Mouse (Mus musculus) hindbrain, embryonic 10.5 days (tissue): ENCODE data around the gene Vpreb2. TPM values are rescaled to one million over a fixed set of nuclear protein-coding genes. Genes with fewer than 3 reads are reported as not detected.
A peak's percentile ranks its signal among the peaks of the same experiment; 100 is the strongest.
"Not testable (repeated sequence)": the region's sequence is repeated elsewhere in the genome, so short reads cannot be mapped to it uniquely, and the experiment has no call there.

Experiments used
- DNase-seq: peaks from one replicate; pipeline ENCODE4 v3.0.0-alpha.2; 2017; ENCODE audit warnings: low spot score
- H3K27ac ChIP-seq: fragments of 300-500 bp; sonication (generic); 2 replicates; pipeline ENCODE4 v1.5.1; 2016; ENCODE audit warnings: mild to moderate bottlenecking, moderate library complexity
- H3K27me3 ChIP-seq: fragments of 300-500 bp; sonication (generic); 2 replicates; pipeline ENCODE4 v1.6.1; 2016; ENCODE audit warnings: mild to moderate bottlenecking; ENCODE audit not compliant: poor library complexity, insufficient read depth, severe bottlenecking
- H3K36me3 ChIP-seq: fragments of 300-500 bp; sonication (generic); 2 replicates; pipeline ENCODE4 v1.6.1; 2016; ENCODE audit warnings: mild to moderate bottlenecking, moderate library complexity
- H3K4me1 ChIP-seq: fragments of 300-500 bp; sonication (generic); replicated peaks from 2 replicates; pipeline ENCODE4 v1.6.1; 2016; ENCODE audit warnings: mild to moderate bottlenecking
- H3K4me3 ChIP-seq: fragments of 300-500 bp; sonication (generic); 2 replicates; pipeline ENCODE4 v1.5.1; 2016; ENCODE audit warnings: mild to moderate bottlenecking, moderate library complexity
- H3K9me3 ChIP-seq: fragments of 300-500 bp; sonication (generic); 2 replicates; pipeline ENCODE4 v1.6.1; 2016; ENCODE audit warnings: mild to moderate bottlenecking, moderate library complexity
- WGBS: fragments of 180-500 bp; shearing (Covaris S2); methylation state at CpG from one replicate; pipeline ENCODE4 v1.1.7; 2016; 5-methylcytosine and 5-hydroxymethylcytosine counted together
- polyA plus RNA-seq: library from polyadenylated mRNA; unstranded; fragments of >200 nt; fragmentation: Nextera tagmentation; extraction: Ambion mirVana; gene quantifications from 2 replicates; pipeline ENCODE4 v1.2.1, GENCODE M21; 2016

Gene Vpreb2
- polyA plus RNA-seq, 1 experiment from 2014 or later: not detected

DNA sequence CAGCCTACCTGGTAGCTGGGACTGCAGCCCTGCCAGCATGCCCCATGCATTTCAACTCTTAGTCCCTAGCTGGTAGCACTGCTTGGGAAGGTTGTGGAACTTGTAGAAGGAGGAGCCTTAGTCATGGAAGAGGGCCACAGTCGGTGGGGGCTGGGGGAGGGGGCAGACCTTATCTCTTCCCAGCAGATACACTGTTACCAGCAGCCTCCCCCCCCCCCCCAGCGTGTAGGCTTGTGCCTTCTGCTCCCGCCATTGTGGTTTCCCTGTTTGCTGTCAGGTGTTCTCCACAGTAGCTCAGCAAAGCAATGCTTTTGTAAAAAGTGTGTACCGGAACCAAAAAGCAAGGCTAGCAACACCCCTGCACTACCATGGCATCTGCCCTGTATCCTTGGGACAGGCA lies 28.6 kb upstream of the Vpreb2 start:
- Histone ChIP-seq H3K9me3 (no peaks in the 10 kb centered on the region), H3K4me1 (peaks cover 17% of the 10 kb centered on the region), H3K4me3 (no peak overlapping the region), H3K27me3 (no peaks in the 10 kb centered on the region), H3K36me3 (no peaks in the 10 kb centered on the region), H3K27ac (no peak overlapping the region)
- WGBS: 90% methylated on average over 4 of the region's 4 CpGs
- DNase-seq: no peak

DNA sequence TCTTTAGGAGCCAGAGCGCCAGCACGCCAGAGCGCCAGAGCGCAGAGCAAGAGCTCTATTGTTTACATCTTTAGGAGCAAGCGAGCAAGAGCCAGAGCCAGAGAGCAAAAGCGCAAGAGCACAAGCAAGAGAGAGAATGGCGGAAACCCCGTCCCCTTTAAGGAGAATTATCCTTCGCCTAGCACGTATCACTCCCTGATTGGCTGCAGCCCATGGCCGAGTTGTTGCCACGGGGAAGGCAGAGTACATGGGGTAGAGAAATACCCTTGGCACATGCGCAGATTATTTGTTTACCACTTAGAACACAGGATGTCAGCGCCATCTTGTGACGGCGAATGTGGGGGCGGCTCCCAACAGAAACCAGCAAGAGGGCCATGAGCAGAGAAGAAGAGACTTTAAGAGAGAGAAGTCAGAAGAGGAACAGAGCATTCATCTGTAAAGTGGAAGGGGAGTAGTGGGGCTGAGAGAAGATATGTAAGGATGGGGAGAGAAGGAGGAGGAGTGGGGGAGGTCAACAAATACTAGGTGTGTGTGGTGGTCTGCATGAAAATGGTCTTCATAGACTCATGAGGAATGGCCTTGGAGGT lies 24.1 kb upstream of the Vpreb2 start:
- not testable (repeated sequence) for H3K27ac ChIP-seq, H3K4me3 ChIP-seq, DNase-seq, H3K4me1 ChIP-seq, H3K9me3 ChIP-seq, H3K27me3 ChIP-seq, H3K36me3 ChIP-seq
- WGBS: 95% methylated on average over 17 of the region's 17 CpGs

DNA sequence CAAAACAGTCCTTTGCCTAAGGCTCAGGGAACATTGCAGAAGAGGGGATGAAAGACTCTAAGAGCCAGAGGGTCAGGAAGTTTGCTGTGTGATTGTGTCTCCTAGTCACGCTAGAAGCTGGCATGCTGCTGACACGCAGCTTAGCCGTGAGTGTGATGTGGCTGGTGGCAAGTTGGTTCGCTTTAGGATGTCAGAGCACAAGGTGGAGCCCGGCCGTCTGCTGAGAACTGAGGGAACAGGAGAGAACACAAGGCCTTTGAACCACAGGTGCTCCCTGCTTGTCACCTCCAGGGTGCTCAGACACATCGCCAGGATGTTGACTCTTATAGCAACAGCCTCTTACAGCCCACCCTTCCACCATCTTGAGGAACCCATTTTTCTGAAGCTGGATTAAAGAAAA lies 18.1 kb upstream of the Vpreb2 start:
- Histone ChIP-seq H3K36me3 (no peaks in the 10 kb centered on the region), H3K4me3 (no peak overlapping the region), H3K9me3 (peaks cover under 1% of the 10 kb centered on the region; the same call in 1 of the 2 replicates), H3K27ac (no peak overlapping the region), H3K4me1 (no peaks in the 10 kb centered on the region), H3K27me3 (no peaks in the 10 kb centered on the region)
- 81% methylated on average over 7 of the region's 7 CpGs for WGBS
- DNase-seq: no peak

GRCm38 (mm10) chr16:17971853-17972252 lies 8.4 kb upstream of the Vpreb2 start:
- no peak for DNase-seq
- 79% methylated on average over 5 of the region's 5 CpGs for WGBS
- H3K4me3 ChIP-seq: no peak overlapping the region
- H3K27ac ChIP-seq: no peak overlapping the region
- no peaks in the 10 kb centered on the region for H3K36me3 ChIP-seq
- no peaks in the 10 kb centered on the region for H3K4me1 ChIP-seq
- H3K9me3 ChIP-seq: no peaks in the 10 kb centered on the region
- no peaks in the 10 kb centered on the region for H3K27me3 ChIP-seq

DNA sequence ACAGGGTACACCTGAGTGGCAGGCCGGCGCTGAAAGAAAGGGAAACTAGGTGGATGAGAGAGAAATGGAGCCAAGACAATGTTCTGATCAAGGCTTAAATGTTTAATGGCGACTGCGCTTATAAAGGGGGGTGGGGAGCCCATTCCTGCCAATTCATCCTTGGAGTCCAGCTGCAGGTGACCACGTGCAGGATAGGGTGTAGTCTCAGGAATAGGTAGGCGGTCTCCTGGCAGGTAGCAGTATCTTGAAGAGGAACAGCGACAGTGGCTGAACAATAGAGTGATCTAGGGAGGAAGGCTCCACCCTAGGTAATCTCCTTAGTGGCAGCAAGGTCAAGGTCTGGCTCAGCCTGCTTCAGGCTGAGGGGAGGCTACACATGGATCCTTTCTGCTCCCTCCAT lies 2.4 kb upstream of the Vpreb2 start:
- not testable (repeated sequence) for H3K9me3 ChIP-seq, H3K27me3 ChIP-seq, H3K36me3 ChIP-seq, H3K4me3 ChIP-seq, H3K4me1 ChIP-seq, DNase-seq, H3K27ac ChIP-seq
- WGBS: 71% methylated on average over 7 of the region's 7 CpGs

- DNase-seq: no peak
- 93% methylated on average over 2 of the region's 2 CpGs for WGBS
- no peaks in the 10 kb centered on the region for H3K36me3 ChIP-seq
- no peak overlapping the region for H3K27ac ChIP-seq
- no peak overlapping the region for H3K4me3 ChIP-seq
- H3K4me1 ChIP-seq: no peaks in the 10 kb centered on the region
- no peaks in the 10 kb centered on the region for H3K27me3 ChIP-seq
- no peaks in the 10 kb centered on the region for H3K9me3 ChIP-seq
These were observed 3.0 kb downstream of the Vpreb2 start for GRCm38 (mm10) chr16:17983201-17983600.

DNA sequence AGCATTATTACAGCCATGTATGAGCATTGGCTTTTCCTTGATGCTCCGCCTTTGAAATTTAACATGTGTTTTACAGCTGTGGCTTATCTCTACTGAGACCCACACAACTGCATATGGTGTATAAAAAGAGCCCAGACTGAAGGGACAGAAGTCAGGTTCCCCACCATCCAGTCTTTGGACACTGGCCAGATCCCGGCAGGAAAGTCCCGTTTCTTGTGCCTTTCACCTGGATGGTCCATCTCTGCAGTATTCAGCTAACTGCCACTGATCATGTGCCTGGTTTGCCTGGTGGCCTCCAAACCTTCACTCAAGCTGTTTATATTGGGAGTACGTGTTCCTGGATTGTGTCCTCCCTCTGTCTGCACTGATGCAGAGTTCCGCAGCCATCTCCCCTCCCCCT lies 4.0 kb downstream of the Vpreb2 start:
- Histone ChIP-seq H3K4me3 (no peak overlapping the region), H3K36me3 (no peaks in the 10 kb centered on the region), H3K27me3 (no peaks in the 10 kb centered on the region), H3K9me3 (0 out of 2 replicates have a peak, but pooled peaks cover 1% of the 10 kb centered on the region), H3K4me1 (no peaks in the 10 kb centered on the region), H3K27ac (no peak overlapping the region)
- no peak for DNase-seq
- 80% methylated on average over 5 of the region's 5 CpGs for WGBS

GRCm38 (mm10) chr16:17985078-17985477 lies 4.8 kb downstream of the Vpreb2 start:
- H3K4me1 ChIP-seq: no peaks in the 10 kb centered on the region
- no peak for DNase-seq
- H3K27me3 ChIP-seq: no peaks in the 10 kb centered on the region
- H3K9me3 ChIP-seq: peaks cover 9% of the 10 kb centered on the region
- H3K4me3 ChIP-seq: no peak overlapping the region
- H3K27ac ChIP-seq: no peak overlapping the region
- 65% methylated on average over 5 of the region's 5 CpGs for WGBS
- H3K36me3 ChIP-seq: no peaks in the 10 kb centered on the region

DNA sequence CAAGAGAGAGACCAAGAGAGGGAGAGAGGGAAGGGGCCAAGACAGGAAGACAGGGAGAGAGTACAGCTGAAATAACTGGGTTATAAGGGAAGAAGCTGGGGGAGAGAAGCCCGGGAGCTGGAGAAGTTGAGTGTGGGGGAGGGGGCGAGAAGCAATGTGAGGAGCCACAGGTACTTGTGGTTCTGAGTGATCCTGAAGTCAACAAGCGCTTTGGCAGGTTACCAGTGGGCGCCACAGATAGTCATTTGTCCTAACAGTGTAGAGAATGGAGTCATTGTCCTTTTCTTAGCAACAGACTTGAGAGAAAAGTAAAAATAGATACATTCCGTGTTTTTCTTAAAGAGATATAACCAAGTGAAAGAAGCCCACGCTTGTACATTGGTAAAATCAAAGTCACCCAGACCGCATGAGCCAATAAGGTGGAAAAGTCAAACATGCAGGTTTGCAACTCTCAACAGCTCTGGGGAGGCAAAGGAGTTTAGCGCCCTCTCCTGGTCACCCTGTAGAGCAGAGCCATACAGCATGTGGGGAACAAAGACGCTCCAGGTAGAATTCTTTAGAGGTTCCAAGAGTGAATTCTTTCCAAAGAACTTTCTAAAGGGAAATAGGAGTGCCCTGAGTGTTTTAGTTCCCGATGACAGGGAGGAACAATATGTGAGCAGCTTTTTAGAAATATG lies 6.4 kb downstream of the Vpreb2 start:
- Histone ChIP-seq H3K4me3 (no peak overlapping the region), H3K36me3 (no peaks in the 10 kb centered on the region), H3K4me1 (no peaks in the 10 kb centered on the region), H3K9me3 (peaks cover 20% of the 10 kb centered on the region), H3K27me3 (no peaks in the 10 kb centered on the region), H3K27ac (no peak overlapping the region)
- peak; percentile 41 for DNase-seq
- 64% methylated on average over 10 of the region's 10 CpGs for WGBS

- Histone ChIP-seq H3K36me3 (no peaks in the 10 kb centered on the region), H3K4me1 (no peaks in the 10 kb centered on the region), H3K27me3 (no peaks in the 10 kb centered on the region), H3K27ac (no peak overlapping the region), H3K4me3 (no peak overlapping the region), H3K9me3 (peaks cover 31% of the 10 kb centered on the region)
- no peak for DNase-seq
- WGBS: 86% methylated on average over 1 of the region's 1 CpGs
These were observed 7.5 kb downstream of the Vpreb2 start for GRCm38 (mm10) chr16:17987703-17988102.

DNA sequence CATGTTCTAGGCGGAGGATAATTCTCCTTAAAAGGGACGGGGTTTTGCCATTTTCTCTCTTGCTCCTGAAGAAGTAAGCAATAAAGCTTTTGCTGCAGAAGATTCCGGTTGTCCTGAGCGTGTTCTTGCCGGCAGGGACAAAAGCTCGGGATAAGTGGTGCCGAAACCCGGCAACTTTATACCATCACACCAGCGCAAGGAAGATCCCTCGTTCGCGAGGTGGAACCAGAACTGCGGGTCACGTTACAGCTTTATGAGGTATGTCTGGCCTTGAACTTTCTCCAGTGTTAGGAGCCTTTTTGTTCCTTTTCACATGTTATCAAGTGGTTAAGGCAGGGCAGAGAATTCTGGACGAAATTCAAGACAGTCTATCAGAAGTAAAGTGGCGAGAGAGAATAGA lies 12.1 kb downstream of the Vpreb2 start:
- not testable (repeated sequence) for H3K27ac ChIP-seq, H3K36me3 ChIP-seq, H3K4me3 ChIP-seq, H3K4me1 ChIP-seq, DNase-seq, H3K27me3 ChIP-seq
- peaks cover 39% of the 10 kb centered on the region for H3K9me3 ChIP-seq
- WGBS: 96% methylated on average over 16 of the region's 16 CpGs

DNA sequence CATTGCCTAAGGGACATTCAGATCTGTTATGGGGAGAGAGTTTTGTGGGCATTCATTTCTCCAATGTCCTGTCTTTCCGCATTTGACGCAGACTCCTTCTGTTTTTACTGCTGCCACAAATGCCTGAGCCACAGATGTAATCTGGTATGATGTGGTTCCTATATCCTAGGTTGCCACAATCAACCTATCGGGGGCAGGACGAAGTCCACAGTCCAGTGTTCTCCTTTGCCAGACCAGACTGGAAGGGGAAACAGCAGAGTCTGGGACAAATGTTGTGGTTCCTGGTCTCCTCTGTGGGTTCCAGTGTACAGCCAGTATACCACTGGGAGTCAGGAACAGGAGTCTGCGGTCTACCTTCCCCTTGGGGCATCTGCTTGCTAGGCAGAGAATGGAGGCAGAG lies 19.4 kb downstream of the Vpreb2 start:
- no peak for DNase-seq
- no peaks in the 10 kb centered on the region for H3K27me3 ChIP-seq
- no peak overlapping the region for H3K27ac ChIP-seq
- H3K4me1 ChIP-seq: peaks cover under 1% of the 10 kb centered on the region; the same call in 1 of the 2 replicates
- no peak overlapping the region for H3K4me3 ChIP-seq
- 91% methylated on average over 5 of the region's 5 CpGs for WGBS
- H3K36me3 ChIP-seq: no peaks in the 10 kb centered on the region
- peaks cover 7% of the 10 kb centered on the region; the same call in 1 of the 2 replicates for H3K9me3 ChIP-seq

DNA sequence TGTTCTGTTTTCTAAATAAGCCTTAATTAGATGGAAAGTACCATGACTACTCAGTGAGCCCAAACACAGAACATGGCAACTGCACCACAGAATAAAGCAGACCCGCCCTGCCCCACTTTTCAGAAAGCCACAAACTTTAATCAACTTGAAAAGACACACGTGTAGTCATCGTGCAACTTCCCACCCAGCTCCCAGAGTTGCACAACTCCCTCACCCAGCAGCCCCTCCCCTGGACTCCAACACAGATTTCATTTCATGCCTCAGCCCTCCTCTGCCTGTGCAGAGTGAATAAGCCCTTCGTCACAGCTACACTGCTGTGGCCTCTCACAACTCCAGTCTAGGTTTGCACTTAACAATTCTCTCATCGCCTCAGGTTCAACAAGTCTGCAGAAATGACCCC lies 24.4 kb downstream of the Vpreb2 start:
- 74% methylated on average over 5 of the region's 5 CpGs for WGBS
- H3K36me3 ChIP-seq: no peaks in the 10 kb centered on the region
- no peak overlapping the region for H3K4me3 ChIP-seq
- DNase-seq: no peak
- H3K9me3 ChIP-seq: no peaks in the 10 kb centered on the region
- H3K27ac ChIP-seq: no peak overlapping the region
- H3K27me3 ChIP-seq: no peaks in the 10 kb centered on the region
- H3K4me1 ChIP-seq: peaks cover 4% of the 10 kb centered on the region; the same call in 1 of the 2 replicates
